Comparison of ENCODE assay signal across 24 mouse cellular contexts in genomic region chr11:74965516-74965915, GRCm38 (mm10).
"Had no signal": no experiment of that assay in that cellular context is flagged by ENCODE, and none has a peak within 500 bp of the region (broad histone marks: within the 10 kb centered on the region; RNA-seq: fewer than 3 reads in every experiment).

No protein-coding gene starts in this region.

- DNase-seq: gastrocnemius, postnatal 25 days; heart, adult 2 months; heart, postnatal 10 days; heart, postnatal 4 days; kidney, adult 18-20 months; kidney, adult 9 months; kidney, postnatal 14 days; kidney, postnatal 36 days; liver; liver, embryonic 13.5 days; liver, postnatal 0 days had no signal

- H3K27me3 ChIP-seq: hindbrain, embryonic 12.5 days; intestine, embryonic 15.5 days; kidney, embryonic 15.5 days; limb, embryonic 12.5 days; liver, embryonic 13.5 days; liver, embryonic 15.5 days had no signal

- H3K9me3 ChIP-seq: hindbrain, embryonic 10.5 days; hindbrain, embryonic 12.5 days; intestine, embryonic 15.5 days; kidney, embryonic 15.5 days; limb, embryonic 10.5 days; limb, embryonic 12.5 days; liver, embryonic 13.5 days; liver, embryonic 15.5 days had no signal

- H3K27ac ChIP-seq: heart, adult 2 months; hindbrain, embryonic 10.5 days; hindbrain, embryonic 12.5 days; hindbrain, embryonic 14.5 days; intestine, embryonic 15.5 days; kidney, embryonic 15.5 days; kidney, postnatal 0 days; left cerebral cortex, adult 2 months; limb, embryonic 10.5 days; limb, embryonic 12.5 days; liver, embryonic 13.5 days; liver, embryonic 15.5 days had no signal

- ATAC-seq: hindbrain, embryonic 16.5 days; inflammation-experienced regulatory T-cells, adult 6 months; intestine, embryonic 15.5 days; intestine, postnatal 0 days; liver, postnatal 0 days had no signal

- H3K4me3 ChIP-seq: heart, adult 2 months; hindbrain, embryonic 10.5 days; hindbrain, embryonic 12.5 days; intestine, embryonic 15.5 days; kidney, embryonic 15.5 days; left cerebral cortex, adult 2 months; limb, embryonic 10.5 days; limb, embryonic 12.5 days; liver, embryonic 13.5 days; liver, embryonic 15.5 days had no signal

- H3K4me1 ChIP-seq: hindbrain, embryonic 10.5 days; hindbrain, embryonic 12.5 days; intestine, embryonic 15.5 days; kidney, embryonic 15.5 days; limb, embryonic 10.5 days; limb, embryonic 12.5 days; liver, embryonic 13.5 days had no signal

- H3K36me3 ChIP-seq: intestine, embryonic 15.5 days; liver, embryonic 15.5 days had no signal
